Mouse (Mus musculus) gastrocnemius, postnatal 14 days (tissue): ENCODE measurements around the gene Spsb4. TPM values are rescaled to one million over a fixed set of nuclear protein-coding genes. Genes with fewer than 3 reads are reported as not detected.
A peak's percentile ranks its signal among the peaks of the same experiment; 100 is the strongest.

ENCODE experiments used
- DNase-seq: peaks from one replicate; pipeline ENCODE4 v3.0.0; 2021; ENCODE audit warnings: mixed read lengths
- intact Hi-C: fragments of 180-260 bp; cut with DNase I; formaldehyde crosslinking; loops from one replicate; pipeline ENCODE4 v1.15.1; 2025; ENCODE audit warnings: low total_unique reads
- total RNA-seq, 2 experiments: library from RNA; stranded (reverse); gene quantifications; 2 replicates each; pipeline ENCODE4 v1.2.3; 2021

Spsb4 gene
- total RNA-seq, 2 experiments from 2014 or later: 2.6 to 6.3 TPM

GRCm38 (mm10) chr9:97019231-97019630, 588 bp upstream of the Spsb4 start:
- no peak for DNase-seq
- intact Hi-C loops: loop anchor here (5.0 kb wide), 1 partner anchor 57 kb away; no protein-coding TSS in a partner anchor

- intact Hi-C loops: loop anchor here (5.0 kb wide), 1 partner anchor 56 kb away; no protein-coding TSS in a partner anchor
- DNase-seq: peak; percentile 68
Observed at GRCm38 (mm10) chr9:97017811-97018641, 617 bp downstream of the Spsb4 start.

GRCm38 (mm10) chr9:97017121-97017810, 1.4 kb downstream of the Spsb4 start:
- peak; percentile 43 for DNase-seq
- intact Hi-C loops: loop anchor here (5.0 kb wide), 1 partner anchor 55 kb away; no protein-coding TSS in a partner anchor

GRCm38 (mm10) chr9:97015751-97016150, 2.9 kb downstream of the Spsb4 start:
- intact Hi-C loops: loop anchor here (5.0 kb wide), 1 partner anchor 53 kb away; no protein-coding TSS in a partner anchor
- DNase-seq: no peak

GRCm38 (mm10) chr9:97013698-97014097, 4.9 kb downstream of the Spsb4 start:
- DNase-seq: no peak
- intact Hi-C loops: no loop called here

GRCm38 (mm10) chr9:97013153-97013552, 5.5 kb downstream of the Spsb4 start:
- DNase-seq: no peak
- intact Hi-C loops: no loop called here

GRCm38 (mm10) chr9:97011454-97012195, 7.0 kb downstream of the Spsb4 start:
- no peak for DNase-seq
- intact Hi-C loops: no loop called here

- intact Hi-C loops: no loop called here
- DNase-seq: no peak
Observed at GRCm38 (mm10) chr9:97010447-97010846, 8.2 kb downstream of the Spsb4 start.

GRCm38 (mm10) chr9:97004726-97005125, 13.9 kb downstream of the Spsb4 start:
- intact Hi-C loops: no loop called here
- DNase-seq: no peak

GRCm38 (mm10) chr9:97003173-97003572, 15.5 kb downstream of the Spsb4 start:
- no peak for DNase-seq
- intact Hi-C loops: no loop called here

GRCm38 (mm10) chr9:97002654-97003053, 16.0 kb downstream of the Spsb4 start:
- intact Hi-C loops: no loop called here
- DNase-seq: no peak

GRCm38 (mm10) chr9:97002025-97002424, 16.6 kb downstream of the Spsb4 start:
- intact Hi-C loops: no loop called here
- DNase-seq: no peak

- intact Hi-C loops: no loop called here
Observed at GRCm38 (mm10) chr9:97001458-97001857, 17.2 kb downstream of the Spsb4 start.

GRCm38 (mm10) chr9:96995717-96996116, 22.9 kb downstream of the Spsb4 start:
- intact Hi-C loops: no loop called here
- no peak for DNase-seq

More at GRCm38 (mm10) chr9:97001458-97001857, 17.2 kb downstream of the Spsb4 start:
- DNase-seq: no peak

- intact Hi-C loops: no loop called here
- DNase-seq: no peak
Observed at GRCm38 (mm10) chr9:96994733-96995132, 23.9 kb downstream of the Spsb4 start.

- DNase-seq: no peak
- intact Hi-C loops: no loop called here
Observed at GRCm38 (mm10) chr9:96991118-96991517, 27.5 kb downstream of the Spsb4 start.

- DNase-seq: peak; percentile 60
- intact Hi-C loops: no loop called here
Observed at GRCm38 (mm10) chr9:96989389-96989990, 29.2 kb downstream of the Spsb4 start.

- DNase-seq: no peak
- intact Hi-C loops: no loop called here
Observed at GRCm38 (mm10) chr9:96986797-96987473, 31.7 kb downstream of the Spsb4 start.

GRCm38 (mm10) chr9:96984034-96984433, 34.6 kb downstream of the Spsb4 start:
- intact Hi-C loops: no loop called here
- no peak for DNase-seq
